ENCODE assay signal across 8 mouse cellular contexts in the genomic region with DNA sequence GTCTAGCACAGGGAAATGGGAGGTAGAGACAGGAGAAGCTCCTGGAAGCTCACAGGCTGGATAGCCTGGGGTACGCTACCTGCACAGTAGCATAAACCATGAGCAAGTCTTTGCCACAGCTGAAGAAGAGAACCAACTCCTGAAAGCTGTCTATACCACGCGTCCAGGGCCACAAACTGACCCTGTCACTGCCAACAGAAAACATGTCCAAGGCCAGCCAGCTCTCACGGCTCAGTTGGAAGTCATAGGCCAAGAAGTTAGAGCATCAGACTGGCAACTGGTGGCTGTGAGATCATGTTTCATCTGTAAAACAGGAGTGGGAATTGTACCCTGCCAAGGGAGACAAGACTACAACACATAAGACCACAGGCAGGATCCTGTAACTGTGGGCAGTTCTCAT.
"Had no signal": no experiment of that assay in that cellular context is flagged by ENCODE, and none has a peak within 500 bp of the region (broad histone marks: within the 10 kb centered on the region; RNA-seq: fewer than 3 reads in every experiment).

No protein-coding gene starts in this region.

- DNase-seq: heart, adult 18-20 months; kidney, adult 11 months; kidney, adult 2 months; kidney, adult 9 months; kidney, postnatal 14 days; layer of hippocampus, adult 9-11 months; layer of hippocampus, postnatal 36 days; left cerebral cortex, postnatal 4 days had no signal
